13 mouse cellular contexts compared by ENCODE assay signal in the genomic region with DNA sequence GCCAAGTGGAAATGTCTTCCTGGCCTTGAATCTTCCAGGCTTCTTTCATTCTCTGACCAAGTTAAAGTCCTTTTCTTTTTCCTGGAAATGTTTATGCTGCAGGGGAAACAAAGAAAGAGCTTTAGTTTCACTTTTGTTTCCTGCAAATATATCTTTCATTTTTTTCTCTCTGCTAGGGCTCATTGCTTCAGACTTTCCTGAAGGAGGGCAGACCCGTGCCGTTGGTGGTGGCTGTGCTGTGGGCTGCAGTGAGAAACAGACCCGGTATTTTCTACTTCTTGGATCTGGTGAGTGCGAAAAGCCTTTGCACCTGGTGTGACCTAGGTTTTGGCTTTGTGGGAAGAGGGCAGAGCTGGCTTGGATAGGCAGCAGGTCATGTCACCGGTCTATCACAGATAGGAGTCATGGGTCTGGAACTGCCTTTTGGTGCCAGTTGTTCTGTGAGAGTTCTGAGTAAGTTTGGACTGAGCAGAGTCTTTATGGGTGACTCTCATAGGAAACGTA. TPM values are rescaled to one million over a fixed set of nuclear protein-coding genes. Genes with fewer than 3 reads are reported as not detected.
DNase-seq lines count a peak whose midpoint lies in the region; ATAC-seq lines count a peak whose summit lies in the region.
"Had no signal": no experiment of that assay in that cellular context is flagged by ENCODE, and none has a peak within 500 bp of the region (broad histone marks: within the 10 kb centered on the region; RNA-seq: fewer than 3 reads in every experiment).

No protein-coding gene starts in this region.

- peak overlapping the region; percentile 32; the same call in 1 of the 2 replicates for H3K4me2 ChIP-seq in heart, embryonic 15.5 days
- no peak overlapping the region for H3K4me2 ChIP-seq in heart, embryonic 11.5 days
- H3K4me2 ChIP-seq in forebrain, embryonic 11.5 days (ENCODE audit: low read depth, low read length, severe bottlenecking): no peak overlapping the region
- H3K4me2 ChIP-seq: embryonic facial prominence, embryonic 12.5 days; lung, embryonic 14.5 days had no signal

- DNase-seq in B cell, adult 2 months: peak; percentile 38 to 46
- no peak for DNase-seq in forebrain, embryonic 11.5 days (ENCODE audit: low spot score)
- DNase-seq in right cerebral cortex, postnatal 10 days (ENCODE audit: low spot score in 2 of 2): no peak
- DNase-seq in ovary, postnatal 14 days (ENCODE audit: low spot score): no peak
- DNase-seq: heart, adult 18-20 months; lung, embryonic 14.5 days had no signal

- peaks cover 9% of the 10 kb centered on the region for H3K4me1 ChIP-seq in heart, embryonic 15.5 days (replicated peaks)
- no peaks in the 10 kb centered on the region; the same call in 1 of the 2 replicates for H3K4me1 ChIP-seq in heart, embryonic 11.5 days (ENCODE audit: control insufficient read depth, insufficient read depth, low read length)
- H3K4me1 ChIP-seq in forebrain, embryonic 11.5 days (replicated peaks; ENCODE audit: control insufficient read depth, insufficient read depth, low read length): no peaks in the 10 kb centered on the region

- ATAC-seq in heart, embryonic 15.5 days (replicated peaks; ENCODE audit: insufficient number of reproducible peaks, insufficient read depth, low FRiP score, low read depth): no peak
- no peak for ATAC-seq in heart, embryonic 11.5 days (replicated peaks; ENCODE audit: insufficient number of reproducible peaks, low FRiP score, low TSS enrichment)
- ATAC-seq in erythroblast, adult 5-6 weeks (replicated peaks; ENCODE audit: low FRiP score, poor library complexity, severe bottlenecking): peak; percentile 27
- ATAC-seq in megakaryocyte, adult 5-6 weeks (ENCODE audit: poor library complexity, severe bottlenecking): peak; percentile 17
- ATAC-seq in forebrain, embryonic 11.5 days (replicated peaks; ENCODE audit: low FRiP score): no peak

- WGBS in heart, embryonic 15.5 days: 69% methylated on average over 6 of the region's 6 CpGs
- 73% methylated on average over 6 of the region's 6 CpGs for WGBS in heart, embryonic 11.5 days (ENCODE audit: insufficient replicate concordance)
- 87% methylated on average over 6 of the region's 6 CpGs for WGBS in forebrain, embryonic 11.5 days

- no peaks in the 10 kb centered on the region for H3K27me3 ChIP-seq in heart, embryonic 15.5 days
- no peaks in the 10 kb centered on the region for H3K27me3 ChIP-seq in heart, embryonic 11.5 days (ENCODE audit: control insufficient read depth, insufficient read depth, low read length)
- no peaks in the 10 kb centered on the region for H3K27me3 ChIP-seq in forebrain, embryonic 11.5 days (ENCODE audit: control insufficient read depth, insufficient read depth, low read length)
- H3K27me3 ChIP-seq: embryonic facial prominence, embryonic 12.5 days had no signal

- no peak overlapping the region for H3K9ac ChIP-seq in heart, embryonic 15.5 days
- H3K9ac ChIP-seq in heart, embryonic 11.5 days (ENCODE audit: low read depth, low read length): no peak overlapping the region
- H3K9ac ChIP-seq in forebrain, embryonic 11.5 days (ENCODE audit: low read length): no peak overlapping the region
- H3K9ac ChIP-seq: embryonic facial prominence, embryonic 12.5 days; lung, embryonic 14.5 days had no signal

- no peaks in the 10 kb centered on the region for H3K36me3 ChIP-seq in heart, embryonic 15.5 days
- H3K36me3 ChIP-seq in heart, embryonic 11.5 days (ENCODE audit: control insufficient read depth, insufficient read depth, low read length): no peaks in the 10 kb centered on the region
- H3K36me3 ChIP-seq in forebrain, embryonic 11.5 days (ENCODE audit: control insufficient read depth, insufficient read depth, low read length): no peaks in the 10 kb centered on the region
- H3K36me3 ChIP-seq: embryonic facial prominence, embryonic 12.5 days had no signal

- no peak overlapping the region for H3K4me3 ChIP-seq in heart, embryonic 15.5 days
- H3K4me3 ChIP-seq in heart, embryonic 11.5 days (ENCODE audit: low read depth, low read length): no peak overlapping the region
- no peak overlapping the region for H3K4me3 ChIP-seq in forebrain, embryonic 11.5 days (ENCODE audit: low read depth, low read length)
- H3K4me3 ChIP-seq: embryonic facial prominence, embryonic 12.5 days had no signal

- no peaks in the 10 kb centered on the region for H3K9me3 ChIP-seq in heart, embryonic 15.5 days (replicated peaks)
- no peaks in the 10 kb centered on the region for H3K9me3 ChIP-seq in heart, embryonic 11.5 days (replicated peaks; ENCODE audit: control insufficient read depth, low read length)
- H3K9me3 ChIP-seq in forebrain, embryonic 11.5 days (ENCODE audit: control insufficient read depth, low read length): no peaks in the 10 kb centered on the region
- H3K9me3 ChIP-seq: embryonic facial prominence, embryonic 12.5 days had no signal

- no peak overlapping the region for H3K27ac ChIP-seq in heart, embryonic 15.5 days
- H3K27ac ChIP-seq in heart, embryonic 11.5 days (ENCODE audit: low read depth, low read length): no peak overlapping the region
- H3K27ac ChIP-seq in forebrain, embryonic 11.5 days (ENCODE audit: low read depth, low read length): no peak overlapping the region
- H3K27ac ChIP-seq: embryonic facial prominence, embryonic 12.5 days had no signal

RNA-seq across cellular contexts. Expression of a gene that starts 10.5 kb away (rescaled TPM):
- 1.4 and 4.3 TPM in 2 replicates for polyA plus RNA-seq in heart, embryonic 15.5 days (2015; fragmentation: Nextera tagmentation; extraction: Ambion mirVana)
- 0.58 and 0.96 TPM in 2 replicates for polyA plus RNA-seq in heart, embryonic 11.5 days (2014; fragmentation: Nextera tagmentation; extraction: Ambion mirVana)
- total RNA-seq in erythroblast, adult 5-6 weeks (2015; ENCODE audit: low replicate concordance): 33.2 and 37.5 TPM in 2 replicates
- total RNA-seq in erythroblast, adult 5-6 weeks (2017; ENCODE audit: low replicate concordance): 15.9 and 29.4 TPM in 2 replicates
- 92.4 and 108 TPM in 2 replicates for total RNA-seq in megakaryocyte, adult 5-6 weeks (2015)
- 39.4 and 46.3 TPM in 2 replicates for total RNA-seq in megakaryocyte, adult 5-6 weeks (2017)
- 0.63 and 1.1 TPM in 2 replicates for polyA plus RNA-seq in forebrain, embryonic 11.5 days (2014; fragmentation: Nextera tagmentation; extraction: Ambion mirVana)

RNA-seq across cellular contexts. Expression of a gene that starts 22.9 kb away (rescaled TPM):
- polyA plus RNA-seq in heart, embryonic 15.5 days (2015; fragmentation: Nextera tagmentation; extraction: Ambion mirVana): 0.23 and 5.3 TPM in 2 replicates
- not detected in 2 replicates for polyA plus RNA-seq in heart, embryonic 11.5 days (2014; fragmentation: Nextera tagmentation; extraction: Ambion mirVana)
- total RNA-seq in erythroblast, adult 5-6 weeks (2015; ENCODE audit: low replicate concordance): 18.2 and 28.2 TPM in 2 replicates
- total RNA-seq in erythroblast, adult 5-6 weeks (2017; ENCODE audit: low replicate concordance): 28.4 and 51.8 TPM in 2 replicates
- 12.4 and 17.6 TPM in 2 replicates for total RNA-seq in megakaryocyte, adult 5-6 weeks (2015)
- total RNA-seq in megakaryocyte, adult 5-6 weeks (2017): 30.2 and 39.3 TPM in 2 replicates
- polyA plus RNA-seq in forebrain, embryonic 11.5 days (2014; fragmentation: Nextera tagmentation; extraction: Ambion mirVana): not detected in 2 replicates

RNA-seq across cellular contexts. Expression of a gene that starts 27.8 kb away (rescaled TPM):
- 0.15 and 0.18 TPM in 2 replicates for polyA plus RNA-seq in heart, embryonic 15.5 days (2015; fragmentation: Nextera tagmentation; extraction: Ambion mirVana)
- polyA plus RNA-seq in heart, embryonic 11.5 days (2014; fragmentation: Nextera tagmentation; extraction: Ambion mirVana): not detected in 2 replicates
- not detected in 2 replicates for total RNA-seq in erythroblast, adult 5-6 weeks (2015; ENCODE audit: low replicate concordance)
- total RNA-seq in erythroblast, adult 5-6 weeks (2017; ENCODE audit: low replicate concordance): not detected in 2 replicates
- not detected in 2 replicates for total RNA-seq in megakaryocyte, adult 5-6 weeks (2015)
- total RNA-seq in megakaryocyte, adult 5-6 weeks (2017): not detected in 2 replicates
- not detected in 2 replicates for polyA plus RNA-seq in forebrain, embryonic 11.5 days (2014; fragmentation: Nextera tagmentation; extraction: Ambion mirVana)
- polyA plus RNA-seq: embryonic facial prominence, embryonic 12.5 days; large intestine, adult 2 months; lung, embryonic 14.5 days had no signal

RNA-seq across cellular contexts. Expression of a gene that starts 35.9 kb away (rescaled TPM):
- 0.52 and 0.58 TPM in 2 replicates for polyA plus RNA-seq in heart, embryonic 15.5 days (2015; fragmentation: Nextera tagmentation; extraction: Ambion mirVana)
- polyA plus RNA-seq in heart, embryonic 11.5 days (2014; fragmentation: Nextera tagmentation; extraction: Ambion mirVana): not detected in 2 replicates
- 21.1 and 35.5 TPM in 2 replicates for total RNA-seq in erythroblast, adult 5-6 weeks (2015; ENCODE audit: low replicate concordance)
- 12.4 and 17.8 TPM in 2 replicates for total RNA-seq in erythroblast, adult 5-6 weeks (2017; ENCODE audit: low replicate concordance)
- 180 and 184 TPM in 2 replicates for total RNA-seq in megakaryocyte, adult 5-6 weeks (2015)
- 161 and 172 TPM in 2 replicates for total RNA-seq in megakaryocyte, adult 5-6 weeks (2017)
- polyA plus RNA-seq in forebrain, embryonic 11.5 days (2014; fragmentation: Nextera tagmentation; extraction: Ambion mirVana): 0.04 and 0.07 TPM in 2 replicates

RNA-seq across cellular contexts. Expression of a gene that starts 55.2 kb away (rescaled TPM):
- polyA plus RNA-seq in heart, embryonic 15.5 days (2015; fragmentation: Nextera tagmentation; extraction: Ambion mirVana): not detected in 2 replicates
- polyA plus RNA-seq in heart, embryonic 11.5 days (2014; fragmentation: Nextera tagmentation; extraction: Ambion mirVana): not detected in 2 replicates
- total RNA-seq in erythroblast, adult 5-6 weeks (2015; ENCODE audit: low replicate concordance): not detected in 2 replicates
- not detected in 2 replicates for total RNA-seq in erythroblast, adult 5-6 weeks (2017; ENCODE audit: low replicate concordance)
- not detected in 2 replicates for total RNA-seq in megakaryocyte, adult 5-6 weeks (2015)
- total RNA-seq in megakaryocyte, adult 5-6 weeks (2017): not detected in 2 replicates
- not detected in 2 replicates for polyA plus RNA-seq in forebrain, embryonic 11.5 days (2014; fragmentation: Nextera tagmentation; extraction: Ambion mirVana)
- total RNA-seq: adrenal gland, postnatal 4 days; heart, adult 18-20 months had no signal
- polyA plus RNA-seq: embryonic facial prominence, embryonic 12.5 days; large intestine, adult 2 months; lung, embryonic 14.5 days had no signal

Comparison
In these comparisons a context has a peak if more than half of its experiments do, and no peak if none do; other contexts are left out.
1. ATAC-seq: peak in erythroblast, adult 5-6 weeks (single experiment) and megakaryocyte, adult 5-6 weeks (single experiment); none in heart, embryonic 15.5 days (single experiment), heart, embryonic 11.5 days (single experiment) and forebrain, embryonic 11.5 days (single experiment).
2. DNase-seq: peak in B cell, adult 2 months (2 of 2); none in forebrain, embryonic 11.5 days (single experiment), right cerebral cortex, postnatal 10 days (0 of 2) and ovary, postnatal 14 days (single experiment).